Mouse (Mus musculus): ENCODE measurements around the gene Ptpn22. TPM values are rescaled to one million over a fixed set of nuclear protein-coding genes. Genes with fewer than 3 reads are reported as not detected.

Gene Ptpn22
- total and polyA plus RNA-seq, 2 experiments: 0.78 to 0.83 TPM

GRCm38 (mm10) chr3:103852565-103853299 lies 6.9 kb upstream of the Ptpn22 start:
- no peak overlapping the region for H3K4me3 ChIP-seq (ENCODE audit: insufficient read depth, low read depth, low read length)
- H3K27ac ChIP-seq (replicated peaks; ENCODE audit: insufficient read depth, low read depth, low read length): no peak overlapping the region
- no peaks in the 10 kb centered on the region for H3K36me3 ChIP-seq (ENCODE audit: control insufficient read depth, insufficient read depth, low read length)
- 63% methylated on average over 3 of the region's 3 CpGs for WGBS
- no peaks in the 10 kb centered on the region for H3K79me2 ChIP-seq (ENCODE audit: control insufficient read depth, insufficient read depth, low read length)
- TF ChIP-seq CTCF (IDR thresholded peaks at IDR 0.05; ENCODE audit: low read depth, low read length) (0 out of 2 replicates have a peak, but pooled peaks have one; percentile 7), POLR2A (IDR thresholded peaks at IDR 0.05; ENCODE audit: extremely low read depth, insufficient read depth, low read length) (no peak)
- no peak overlapping the region for H3K9ac ChIP-seq (ENCODE audit: low read depth, low read length)
- no peaks in the 10 kb centered on the region for H3K27me3 ChIP-seq (ENCODE audit: control insufficient read depth, insufficient read depth, low read length)
- no peaks in the 10 kb centered on the region for H3K4me1 ChIP-seq (ENCODE audit: control insufficient read depth, insufficient read depth, low read length)
- peak; percentile 66 for DNase-seq (ENCODE audit: extremely low read depth, low read depth, low spot score)

GRCm38 (mm10) chr3:103853804-103854203 lies 5.8 kb upstream of the Ptpn22 start:
- Histone ChIP-seq H3K4me1 (ENCODE audit: control insufficient read depth, insufficient read depth, low read length) (no peaks in the 10 kb centered on the region), H3K36me3 (ENCODE audit: control insufficient read depth, insufficient read depth, low read length) (no peaks in the 10 kb centered on the region), H3K79me2 (ENCODE audit: control insufficient read depth, insufficient read depth, low read length) (no peaks in the 10 kb centered on the region), H3K27ac (replicated peaks; ENCODE audit: insufficient read depth, low read depth, low read length) (no peak overlapping the region), H3K27me3 (ENCODE audit: control insufficient read depth, insufficient read depth, low read length) (no peaks in the 10 kb centered on the region), H3K9ac (ENCODE audit: low read depth, low read length) (no peak overlapping the region), H3K4me3 (ENCODE audit: insufficient read depth, low read depth, low read length) (no peak overlapping the region)
- no peak for DNase-seq (ENCODE audit: extremely low read depth, low read depth, low spot score)
- WGBS: 74% methylated on average over 8 of the region's 8 CpGs
- TF ChIP-seq POLR2A (IDR thresholded peaks at IDR 0.05; ENCODE audit: extremely low read depth, insufficient read depth, low read length) (no peak), CTCF (IDR thresholded peaks at IDR 0.05; ENCODE audit: low read depth, low read length) (no peak)

- Histone ChIP-seq H3K36me3 (ENCODE audit: control insufficient read depth, insufficient read depth, low read length) (no peaks in the 10 kb centered on the region), H3K4me1 (ENCODE audit: control insufficient read depth, insufficient read depth, low read length) (no peaks in the 10 kb centered on the region), H3K27me3 (ENCODE audit: control insufficient read depth, insufficient read depth, low read length) (no peaks in the 10 kb centered on the region), H3K9ac (ENCODE audit: low read depth, low read length) (no peak overlapping the region), H3K79me2 (ENCODE audit: control insufficient read depth, insufficient read depth, low read length) (no peaks in the 10 kb centered on the region), H3K4me3 (ENCODE audit: insufficient read depth, low read depth, low read length) (no peak overlapping the region), H3K27ac (replicated peaks; ENCODE audit: insufficient read depth, low read depth, low read length) (peak overlapping the region; percentile 51; the same call in 1 of the 2 replicates)
- TF ChIP-seq POLR2A (IDR thresholded peaks at IDR 0.05; ENCODE audit: extremely low read depth, insufficient read depth, low read length): no peak
- no peak for TF ChIP-seq CTCF (IDR thresholded peaks at IDR 0.05; ENCODE audit: low read depth, low read length)
- WGBS: 85% methylated on average over 7 of the region's 7 CpGs
- DNase-seq (ENCODE audit: extremely low read depth, low read depth, low spot score): peak; percentile 13
These were observed 2.4 kb upstream of the Ptpn22 start for GRCm38 (mm10) chr3:103857036-103857805.

GRCm38 (mm10) chr3:103857977-103858563 lies 1.5 kb upstream of the Ptpn22 start:
- no peaks in the 10 kb centered on the region for H3K4me1 ChIP-seq (ENCODE audit: control insufficient read depth, insufficient read depth, low read length)
- H3K4me3 ChIP-seq (ENCODE audit: insufficient read depth, low read depth, low read length): no peak overlapping the region
- no peak for DNase-seq (ENCODE audit: extremely low read depth, low read depth, low spot score)
- WGBS: 85% methylated on average over 6 of the region's 6 CpGs
- H3K79me2 ChIP-seq (ENCODE audit: control insufficient read depth, insufficient read depth, low read length): no peaks in the 10 kb centered on the region
- peak overlapping the region; percentile 51 for H3K27ac ChIP-seq (replicated peaks; ENCODE audit: insufficient read depth, low read depth, low read length)
- no peak for TF ChIP-seq POLR2A (IDR thresholded peaks at IDR 0.05; ENCODE audit: extremely low read depth, insufficient read depth, low read length)
- no peaks in the 10 kb centered on the region for H3K27me3 ChIP-seq (ENCODE audit: control insufficient read depth, insufficient read depth, low read length)
- H3K9ac ChIP-seq (ENCODE audit: low read depth, low read length): peak overlapping the region; percentile 21; the same call in 1 of the 2 replicates
- no peaks in the 10 kb centered on the region for H3K36me3 ChIP-seq (ENCODE audit: control insufficient read depth, insufficient read depth, low read length)

- Histone ChIP-seq H3K4me1 (ENCODE audit: control insufficient read depth, insufficient read depth, low read length) (peaks cover 2% of the 10 kb centered on the region; the same call in 1 of the 2 replicates), H3K9ac (ENCODE audit: low read depth, low read length) (no peak overlapping the region), H3K79me2 (ENCODE audit: control insufficient read depth, insufficient read depth, low read length) (no peaks in the 10 kb centered on the region), H3K27ac (replicated peaks; ENCODE audit: insufficient read depth, low read depth, low read length) (peak overlapping the region; percentile 30; the same call in 1 of the 2 replicates), H3K4me3 (ENCODE audit: insufficient read depth, low read depth, low read length) (no peak overlapping the region), H3K36me3 (ENCODE audit: control insufficient read depth, insufficient read depth, low read length) (no peaks in the 10 kb centered on the region), H3K27me3 (ENCODE audit: control insufficient read depth, insufficient read depth, low read length) (no peaks in the 10 kb centered on the region)
- no peak for TF ChIP-seq CTCF (IDR thresholded peaks at IDR 0.05; ENCODE audit: low read depth, low read length)
- TF ChIP-seq POLR2A (IDR thresholded peaks at IDR 0.05; ENCODE audit: extremely low read depth, insufficient read depth, low read length): no peak
- peak; percentile 48 for DNase-seq (ENCODE audit: extremely low read depth, low read depth, low spot score)
- 78% methylated on average over 6 of the region's 6 CpGs for WGBS
These were observed 326 bp downstream of the Ptpn22 start for GRCm38 (mm10) chr3:103859851-103860391.

Data from liver, adult 2 months (tissue).